Mouse (Mus musculus) ES-Bruce4 (cell line): ENCODE data around the gene Prss32.

Experiments
- CTCF ChIP-seq: IDR thresholded peaks from one replicate; pipeline ENCODE4 v1.8.1; 2011; ENCODE audit warnings: low read depth, low read length
- EP300 ChIP-seq: IDR thresholded peaks from 2 replicates; pipeline ENCODE4 v1.6.1; 2011; ENCODE audit warnings: low read depth, low read length; ENCODE audit not compliant: insufficient read depth
- POLR2A ChIP-seq: IDR thresholded peaks from one replicate; pipeline ENCODE4 v1.8.1; 2011; ENCODE audit warnings: low read length; ENCODE audit not compliant: insufficient read depth

GRCm38 (mm10) chr17:23876741-23877140 is 33.1 kb downstream of the Prss32 start:
- TF ChIP-seq CTCF: no peak
- no peak for TF ChIP-seq EP300
- TF ChIP-seq POLR2A: no peak
